Mouse (Mus musculus): ENCODE data around the gene E130114P18Rik.
A peak's percentile ranks its signal among the peaks of the same experiment; 100 is the strongest.

Gene E130114P18Rik

GRCm38 (mm10) chr4:97696684-97697615, 80.9 kb downstream of the E130114P18Rik start:
- DNase-seq (ENCODE audit: low read depth, low spot score) = no peak

- no peak for DNase-seq (ENCODE audit: low read depth, low spot score)
These were observed 82.4 kb downstream of the E130114P18Rik start for GRCm38 (mm10) chr4:97695414-97696040.

GRCm38 (mm10) chr4:97693931-97694330, 83.9 kb downstream of the E130114P18Rik start:
- no peak for DNase-seq (ENCODE audit: low read depth, low spot score)

- no peak for DNase-seq (ENCODE audit: low read depth, low spot score)
These were observed 84.8 kb downstream of the E130114P18Rik start for GRCm38 (mm10) chr4:97693054-97693453.

GRCm38 (mm10) chr4:97690384-97690766, 87.5 kb downstream of the E130114P18Rik start:
- no peak for DNase-seq (ENCODE audit: low read depth, low spot score)

GRCm38 (mm10) chr4:97689456-97690383, 88.2 kb downstream of the E130114P18Rik start:
- DNase-seq (ENCODE audit: low read depth, low spot score) = no peak

GRCm38 (mm10) chr4:97686020-97686419, 91.9 kb downstream of the E130114P18Rik start:
- no peak for DNase-seq (ENCODE audit: low read depth, low spot score)

- DNase-seq (ENCODE audit: low read depth, low spot score) = peak; percentile 8
These were observed 101.3 kb downstream of the E130114P18Rik start for GRCm38 (mm10) chr4:97676579-97676937.

GRCm38 (mm10) chr4:97675741-97676578, 101.9 kb downstream of the E130114P18Rik start:
- DNase-seq (ENCODE audit: low read depth, low spot score) = peak; percentile 51

GRCm38 (mm10) chr4:97673854-97674510, 103.9 kb downstream of the E130114P18Rik start:
- no peak for DNase-seq (ENCODE audit: low read depth, low spot score)

GRCm38 (mm10) chr4:97672501-97672900, 105.4 kb downstream of the E130114P18Rik start:
- DNase-seq (ENCODE audit: low read depth, low spot score) = no peak

GRCm38 (mm10) chr4:97671911-97672310, 106.0 kb downstream of the E130114P18Rik start:
- DNase-seq (ENCODE audit: low read depth, low spot score) = no peak

- no peak for DNase-seq (ENCODE audit: low read depth, low spot score)
These were observed 107.5 kb downstream of the E130114P18Rik start for GRCm38 (mm10) chr4:97670418-97670817.

- DNase-seq (ENCODE audit: low read depth, low spot score) = no peak
These were observed 108.1 kb downstream of the E130114P18Rik start for GRCm38 (mm10) chr4:97669808-97670207.

GRCm38 (mm10) chr4:97665428-97665755, 112.5 kb downstream of the E130114P18Rik start:
- no peak for DNase-seq (ENCODE audit: low read depth, low spot score)

- DNase-seq (ENCODE audit: low read depth, low spot score) = no peak
These were observed 113.0 kb downstream of the E130114P18Rik start for GRCm38 (mm10) chr4:97664738-97665427.

GRCm38 (mm10) chr4:97663922-97664321, 114.0 kb downstream of the E130114P18Rik start:
- no peak for DNase-seq (ENCODE audit: low read depth, low spot score)

- DNase-seq (ENCODE audit: low read depth, low spot score) = no peak
These were observed 115.0 kb downstream of the E130114P18Rik start for GRCm38 (mm10) chr4:97662841-97663240.

- no peak for DNase-seq (ENCODE audit: low read depth, low spot score)
These were observed 116.1 kb downstream of the E130114P18Rik start for GRCm38 (mm10) chr4:97661611-97662273.

All from brain, embryonic 18.5 days (tissue).